Mouse (Mus musculus) megakaryocyte, embryonic 14.5 days (primary cell): ENCODE results near the gene Tmem266.

Experiments
- FLI1 ChIP-seq: IDR thresholded peaks from 2 replicates; pipeline ENCODE4 v1.6.1; 2012; ENCODE audit warnings: low read length, inconsistent platforms, mixed read lengths
- GATA1 ChIP-seq: IDR thresholded peaks from 3 replicates; pipeline ENCODE4 v1.6.1; 2012; ENCODE audit warnings: mixed read lengths, low read length, inconsistent platforms, borderline replicate concordance

DNA sequence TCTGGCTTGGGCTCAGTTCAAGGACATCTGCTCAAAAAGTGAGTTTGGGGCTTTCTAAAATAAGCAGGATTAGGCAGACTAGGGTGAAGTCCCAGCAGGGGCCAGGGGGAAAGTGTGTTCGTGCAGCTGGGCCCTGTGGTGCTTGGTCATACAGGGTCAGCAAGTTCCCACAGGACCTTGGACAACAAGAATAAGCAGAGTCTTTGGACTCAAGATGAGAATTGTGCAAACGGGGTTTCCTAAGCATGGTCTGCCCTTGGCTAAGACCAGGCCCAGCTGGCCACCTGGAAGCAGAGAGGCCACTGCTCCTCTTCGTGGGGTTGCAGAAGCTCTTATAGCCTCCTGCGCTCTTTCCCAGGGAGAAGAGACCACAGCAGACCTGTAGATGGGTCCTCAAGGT is 77.5 kb downstream of the Tmem266 start:
- TF ChIP-seq GATA1 (no peak), FLI1 (no peak)
